Mouse (Mus musculus) intestine, embryonic 16.5 days (tissue): ENCODE data around the gene Hspa12a. TPM values are rescaled to one million over a fixed set of nuclear protein-coding genes. Genes with fewer than 3 reads are reported as not detected.

Experiments used
- ATAC-seq: fragments of 200-750 bp; cut with Nextera tagmentation; 2 replicates; pipeline ENCODE4 v1.8.0; 2017; ENCODE audit warnings: moderate TSS enrichment, moderate library complexity
- H3K27ac ChIP-seq: fragments of 300-500 bp; sonication (generic); 2 replicates; pipeline ENCODE4 v1.5.1; 2014; ENCODE audit warnings: mild to moderate bottlenecking, low read length
- H3K27me3 ChIP-seq: fragments of 300-500 bp; sonication (generic); replicated peaks from 2 replicates; pipeline ENCODE4 v1.6.1; 2014; ENCODE audit warnings: low read length, control low read depth, mixed read lengths; ENCODE audit not compliant: control insufficient read depth, insufficient read depth
- H3K36me3 ChIP-seq: fragments of 300-500 bp; sonication (generic); 2 replicates; pipeline ENCODE4 v1.6.1; 2014; ENCODE audit warnings: low read length, control low read depth; ENCODE audit not compliant: control insufficient read depth, insufficient read depth
- H3K4me1 ChIP-seq: fragments of 300-500 bp; sonication (generic); 2 replicates; pipeline ENCODE4 v1.6.1; 2014; ENCODE audit warnings: low read length, control low read depth, mixed read lengths; ENCODE audit not compliant: control insufficient read depth, insufficient read depth
- H3K4me2 ChIP-seq: fragments of 300-500 bp; sonication (generic); 2 replicates; pipeline ENCODE4 v1.6.1; 2014; ENCODE audit warnings: low read depth, low read length, control low read depth
- H3K4me3 ChIP-seq: fragments of 300-500 bp; sonication (generic); 2 replicates; pipeline ENCODE4 v1.5.1; 2014; ENCODE audit warnings: mild to moderate bottlenecking, low read length
- H3K9ac ChIP-seq: fragments of 300-500 bp; sonication (generic); 2 replicates; pipeline ENCODE4 v1.6.1; 2014; ENCODE audit warnings: low read depth, low read length
- H3K9me3 ChIP-seq: fragments of 300-500 bp; sonication (generic); 2 replicates; pipeline ENCODE4 v1.6.1; 2016; ENCODE audit warnings: low read length, control low read depth; ENCODE audit not compliant: control insufficient read depth
- WGBS: fragments of 180-500 bp; shearing (Covaris S2); extraction: QIAGEN DNeasy Blood & Tissue Kit; methylation state at CpG from one replicate; pipeline ENCODE4 v1.1.7; 2014; 5-methylcytosine and 5-hydroxymethylcytosine counted together
- polyA plus RNA-seq: library from polyadenylated mRNA; unstranded; fragments of >200 nt; fragmentation: Nextera tagmentation; extraction: Ambion mirVana; gene quantifications from 2 replicates; pipeline ENCODE4 v1.2.1, GENCODE M21; 2015

Gene Hspa12a
- polyA plus RNA-seq, 1 experiment from 2014 or later, result 4.2 TPM

DNA sequence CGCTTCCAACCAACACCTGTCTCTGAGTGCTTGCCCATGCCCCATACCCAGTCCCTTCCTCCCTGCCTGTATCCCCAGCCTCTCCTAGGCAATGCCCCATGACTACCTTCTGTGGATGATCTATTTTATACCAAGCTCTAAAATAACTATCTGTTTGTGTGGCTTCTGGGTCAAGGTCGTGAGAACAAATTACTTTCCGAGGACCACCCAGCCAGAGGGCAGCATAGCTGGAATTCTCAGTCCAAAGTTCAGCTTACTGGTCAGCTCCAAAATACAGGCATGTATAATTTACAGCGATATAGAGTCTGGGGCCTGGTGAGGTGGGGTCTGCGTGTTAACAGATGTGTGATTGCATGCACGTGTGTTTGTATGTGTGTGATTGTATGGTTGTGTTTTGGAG lies 71.6 kb downstream of the Hspa12a start:
- H3K27me3 ChIP-seq, result no peaks in the 10 kb centered on the region
- H3K4me2 ChIP-seq, result no peak overlapping the region
- no peak overlapping the region for H3K4me3 ChIP-seq
- 56% methylated on average over 6 of the region's 6 CpGs for WGBS
- no peak overlapping the region for H3K9ac ChIP-seq
- no peaks in the 10 kb centered on the region for H3K36me3 ChIP-seq
- H3K9me3 ChIP-seq, result no peaks in the 10 kb centered on the region
- no peak for ATAC-seq
- no peaks in the 10 kb centered on the region for H3K4me1 ChIP-seq
- no peak overlapping the region for H3K27ac ChIP-seq

DNA sequence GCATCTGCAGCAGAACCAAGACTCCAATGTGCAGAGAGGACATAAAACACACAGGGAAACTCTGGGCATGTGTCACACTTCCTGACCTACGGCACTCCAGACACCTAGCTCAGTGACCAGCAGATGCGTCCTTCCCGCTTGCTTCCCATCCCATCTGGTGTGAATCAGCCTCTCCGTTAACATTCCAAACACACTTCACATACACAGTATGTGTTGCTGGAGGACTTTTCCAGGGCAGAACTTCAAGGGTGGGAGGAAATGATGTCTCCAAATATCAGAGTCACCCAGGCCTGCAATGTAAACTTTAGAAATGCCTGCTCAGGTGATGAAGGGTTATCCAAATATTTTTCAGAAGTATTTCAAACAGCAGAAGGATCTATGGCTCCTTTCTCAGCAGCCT lies 76.8 kb downstream of the Hspa12a start:
- ATAC-seq, result no peak
- H3K27ac ChIP-seq, result no peak overlapping the region

DNA sequence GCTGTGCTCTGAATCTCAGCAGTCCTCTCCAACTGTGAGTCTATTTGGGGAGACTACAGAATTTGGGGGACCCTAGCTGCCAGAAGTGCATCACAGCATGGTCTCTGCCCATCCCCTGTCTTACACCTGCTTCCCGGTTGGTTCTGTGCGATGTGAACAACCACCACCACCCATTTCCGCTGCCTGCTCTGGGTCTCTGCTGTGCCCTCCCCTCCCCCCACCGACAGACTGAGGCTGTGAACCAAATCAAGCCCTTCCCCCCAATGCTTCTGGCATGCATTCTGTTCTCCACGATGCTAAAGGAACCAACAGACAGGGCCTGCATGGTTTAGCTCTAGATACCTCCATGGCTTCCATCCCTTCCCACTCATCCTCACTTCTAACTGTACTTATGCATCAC lies 78.2 kb downstream of the Hspa12a start:
- Histone ChIP-seq H3K9ac (no peak overlapping the region), H3K36me3 (no peaks in the 10 kb centered on the region), H3K27me3 (no peaks in the 10 kb centered on the region), H3K4me2 (no peak overlapping the region), H3K9me3 (no peaks in the 10 kb centered on the region), H3K4me3 (no peak overlapping the region), H3K27ac (no peak overlapping the region), H3K4me1 (peaks cover 9% of the 10 kb centered on the region; the same call in 1 of the 2 replicates)
- 36% methylated on average over 5 of the region's 5 CpGs for WGBS
- no peak for ATAC-seq

More for the DNA sequence above, 76.8 kb downstream of the Hspa12a start:
- Histone ChIP-seq H3K36me3 (no peaks in the 10 kb centered on the region), H3K9me3 (no peaks in the 10 kb centered on the region), H3K4me3 (no peak overlapping the region), H3K9ac (no peak overlapping the region), H3K4me2 (no peak overlapping the region), H3K4me1 (no peaks in the 10 kb centered on the region), H3K27me3 (no peaks in the 10 kb centered on the region)
- 42% methylated on average over 4 of the region's 4 CpGs for WGBS

DNA sequence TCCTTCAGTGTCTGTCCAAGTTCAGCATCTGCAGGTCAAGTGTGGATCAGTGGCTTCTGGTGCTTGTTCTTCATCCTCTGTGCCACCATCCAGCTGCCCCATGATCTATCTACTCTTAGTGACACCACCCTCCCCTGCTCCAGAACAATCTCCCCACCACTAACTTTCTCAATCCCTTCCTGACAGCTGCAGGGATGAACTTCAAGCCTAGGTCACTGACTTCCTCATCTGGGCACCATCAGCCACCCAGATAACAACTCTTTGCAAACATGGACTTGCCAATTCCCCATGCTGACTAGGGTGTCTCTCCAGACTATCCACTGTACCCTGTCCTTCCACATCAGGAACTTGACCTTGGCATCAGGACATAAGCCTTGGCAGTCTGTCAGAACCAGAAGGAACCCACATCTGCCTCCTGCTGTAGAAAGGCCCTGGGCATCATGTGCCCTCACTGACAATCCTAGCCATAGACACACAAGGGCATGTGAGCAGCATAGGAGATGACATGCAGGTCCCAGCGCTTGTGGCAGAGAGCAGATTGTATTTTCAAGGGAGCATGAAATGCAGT lies 79.4 kb downstream of the Hspa12a start:
- no peak overlapping the region for H3K9ac ChIP-seq
- H3K4me3 ChIP-seq, result no peak overlapping the region
- no peaks in the 10 kb centered on the region for H3K36me3 ChIP-seq
- H3K4me1 ChIP-seq, result peaks cover 19% of the 10 kb centered on the region
- peaks cover 5% of the 10 kb centered on the region; the same call in 1 of the 2 replicates for H3K27me3 ChIP-seq
- 94% methylated on average over 1 of the region's 1 CpGs for WGBS
- no peak overlapping the region for H3K27ac ChIP-seq
- H3K4me2 ChIP-seq, result no peak overlapping the region
- no peaks in the 10 kb centered on the region for H3K9me3 ChIP-seq
- no peak for ATAC-seq

DNA sequence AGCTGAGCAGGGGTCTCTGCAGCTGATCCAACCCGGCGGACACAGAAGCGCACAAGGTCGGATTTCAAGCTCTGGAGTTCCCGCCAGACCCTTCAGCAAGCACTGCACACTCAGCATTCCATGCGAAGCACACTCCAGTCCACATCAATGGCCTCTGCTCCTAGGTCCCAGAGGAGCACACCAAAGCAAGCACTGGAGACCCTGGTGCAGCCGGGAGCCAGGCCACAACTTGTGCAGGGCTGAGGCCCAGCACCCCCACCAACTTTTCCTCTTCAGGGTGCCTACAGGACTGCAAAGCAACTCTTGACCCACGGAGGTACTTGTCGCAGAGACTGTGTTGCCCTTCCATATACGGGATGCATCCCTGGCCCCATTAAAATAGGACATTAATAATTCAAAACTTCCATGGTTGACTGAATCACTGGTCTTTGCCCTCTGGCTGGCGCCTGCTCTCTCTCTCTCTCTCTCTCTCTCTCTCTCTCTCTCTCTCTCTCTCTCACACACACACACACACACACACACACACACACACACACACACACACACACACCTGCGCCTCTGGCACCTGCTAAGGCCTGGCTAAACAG lies 82.2 kb downstream of the Hspa12a start:
- Histone ChIP-seq H3K4me1 (peaks cover 19% of the 10 kb centered on the region), H3K27me3 (peaks cover 5% of the 10 kb centered on the region; the same call in 1 of the 2 replicates), H3K27ac (no peak overlapping the region), H3K9ac (peak overlapping the region; percentile 71; the same call in 1 of the 2 replicates), H3K36me3 (no peaks in the 10 kb centered on the region), H3K4me3 (peak overlapping the region; percentile 75), H3K4me2 (peak overlapping the region; percentile 93), H3K9me3 (no peaks in the 10 kb centered on the region)
- ATAC-seq, result no peak; the same call in none of the 2 replicates
- 20% methylated on average over 12 of the region's 12 CpGs for WGBS

DNA sequence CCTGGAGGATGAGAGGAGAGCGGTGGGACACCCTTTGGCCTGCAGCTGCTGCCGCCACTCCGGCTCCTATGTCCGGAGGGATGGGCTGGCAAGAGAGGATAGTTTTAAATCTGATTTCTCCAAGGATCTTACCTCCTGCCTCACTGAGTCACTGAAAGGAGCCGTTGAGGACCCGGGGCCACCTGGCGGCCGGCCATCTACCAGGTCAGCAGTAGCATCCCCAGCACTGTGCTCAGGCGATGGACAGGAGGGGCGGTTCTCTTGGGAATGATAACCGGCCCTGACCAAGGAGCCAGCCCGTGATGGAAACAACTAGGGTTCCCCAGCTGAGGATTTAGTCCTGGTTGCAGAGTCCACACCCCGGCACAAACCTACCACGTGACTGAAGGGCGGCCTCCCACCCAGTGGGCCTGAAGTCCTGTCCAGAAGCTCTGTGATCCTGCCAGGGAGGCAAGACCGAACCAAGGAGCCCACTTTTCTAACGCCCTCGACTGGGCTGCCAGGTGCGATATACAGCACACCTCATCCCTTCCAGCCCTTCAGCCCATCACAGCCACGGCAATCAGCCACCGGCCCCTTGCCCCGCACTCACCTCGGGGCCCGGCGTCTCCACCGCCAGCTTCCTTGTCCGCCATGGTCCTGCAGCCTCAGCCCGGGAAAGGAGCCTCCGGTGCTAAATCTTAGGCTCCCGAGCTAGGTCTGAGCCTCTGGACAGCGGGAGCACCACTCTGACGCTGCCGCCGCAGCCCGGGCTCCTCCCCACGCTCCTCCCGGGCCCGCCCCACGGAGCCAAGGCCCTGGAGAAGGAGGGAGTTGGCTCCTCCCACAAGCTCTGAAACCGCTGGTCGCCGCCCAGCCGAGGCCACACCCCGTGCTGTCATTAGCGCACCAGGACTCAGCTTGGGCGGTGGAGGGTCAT lies 82.9 kb downstream of the Hspa12a start:
- Histone ChIP-seq H3K4me2 (peak overlapping the region; percentile 93), H3K4me1 (peaks cover 19% of the 10 kb centered on the region), H3K27ac (no peak overlapping the region), H3K36me3 (no peaks in the 10 kb centered on the region), H3K9me3 (no peaks in the 10 kb centered on the region), H3K4me3 (peak overlapping the region; percentile 75), H3K9ac (peak overlapping the region; percentile 71), H3K27me3 (peaks cover 5% of the 10 kb centered on the region; the same call in 1 of the 2 replicates)
- under 1% methylated on average over 46 of the region's 46 CpGs for WGBS
- peak; percentile 93 for ATAC-seq

DNA sequence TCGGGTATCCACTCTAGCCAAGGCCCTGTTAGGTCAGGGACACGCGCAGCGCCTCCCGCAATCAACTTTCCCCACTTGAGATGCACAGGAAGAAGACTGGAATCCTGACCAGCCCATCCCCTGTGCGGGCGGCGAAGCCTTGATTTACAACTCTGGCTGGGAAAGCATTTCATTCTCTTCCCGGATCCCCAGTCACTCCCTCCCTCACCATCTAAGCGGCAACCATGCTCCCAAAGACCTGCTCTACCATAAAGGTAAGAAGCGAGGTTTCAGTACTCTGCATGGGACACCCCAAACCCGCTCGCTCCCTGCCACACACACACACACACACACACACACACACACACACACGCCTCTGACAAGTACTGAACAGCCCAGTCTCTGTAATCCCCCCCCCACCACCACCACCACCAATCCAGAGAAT lies 83.6 kb downstream of the Hspa12a start:
- Histone ChIP-seq H3K9ac (peak overlapping the region; percentile 71), H3K36me3 (no peaks in the 10 kb centered on the region), H3K4me3 (peak overlapping the region; percentile 75), H3K4me1 (peaks cover 19% of the 10 kb centered on the region), H3K9me3 (no peaks in the 10 kb centered on the region), H3K4me2 (peak overlapping the region; percentile 93), H3K27ac (no peak overlapping the region), H3K27me3 (peaks cover 5% of the 10 kb centered on the region; the same call in 1 of the 2 replicates)
- ATAC-seq, result peak; percentile 19; the same call in 1 of the 2 replicates
- WGBS, result 3% methylated on average over 14 of the region's 14 CpGs

DNA sequence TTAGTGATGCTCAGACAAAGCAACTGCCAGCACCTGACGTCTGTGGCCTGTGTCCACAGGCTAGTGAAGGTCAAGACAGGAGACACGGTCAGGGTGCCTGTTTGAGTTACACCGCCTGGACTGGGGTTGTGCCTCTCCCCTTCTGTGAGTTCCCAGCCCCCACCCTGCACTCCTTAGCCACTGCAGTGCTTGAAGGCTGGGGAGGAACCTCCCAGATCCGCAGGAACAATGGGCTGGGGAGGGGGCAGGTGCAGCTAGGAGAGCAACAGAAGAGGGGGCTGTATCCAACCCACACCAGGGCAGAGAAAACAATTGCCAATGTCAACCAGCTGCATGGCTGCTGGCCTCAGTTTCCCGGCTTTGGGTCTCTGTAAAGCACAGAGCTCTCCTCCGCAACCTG lies 84.1 kb downstream of the Hspa12a start:
- H3K27me3 ChIP-seq, result peaks cover 5% of the 10 kb centered on the region; the same call in 1 of the 2 replicates
- 20% methylated on average over 6 of the region's 6 CpGs for WGBS
- peak overlapping the region; percentile 93 for H3K4me2 ChIP-seq
- H3K4me3 ChIP-seq, result peak overlapping the region; percentile 75
- no peaks in the 10 kb centered on the region for H3K36me3 ChIP-seq
- no peak overlapping the region for H3K27ac ChIP-seq
- ATAC-seq, result no peak
- H3K9me3 ChIP-seq, result no peaks in the 10 kb centered on the region
- H3K9ac ChIP-seq, result peak overlapping the region; percentile 71
- peaks cover 19% of the 10 kb centered on the region for H3K4me1 ChIP-seq
